Mouse (Mus musculus) embryonic facial prominence, embryonic 11.5 days (tissue): Measurements from ENCODE around the gene Diablo. TPM values are rescaled to one million over a fixed set of nuclear protein-coding genes. Genes with fewer than 3 reads are reported as not detected.
A peak's percentile ranks its signal among the peaks of the same experiment; 100 is the strongest.
"Not testable (repeated sequence)": the region's sequence is repeated elsewhere in the genome, so short reads cannot be mapped to it uniquely, and the experiment has no call there.

Source experiments
- ATAC-seq: fragments of 200-750 bp; cut with Nextera tagmentation; replicated peaks from 2 replicates; pipeline ENCODE4 v1.8.0; 2017; ENCODE audit warnings: low read depth; ENCODE audit not compliant: insufficient number of reproducible peaks, low FRiP score, low TSS enrichment
- DNase-seq: peaks from one replicate; pipeline ENCODE4 v3.0.0-alpha.2; 2015; ENCODE audit warnings: low spot score
- H3K27ac ChIP-seq: fragments of 300-500 bp; sonication (generic); replicated peaks from 2 replicates; pipeline ENCODE4 v1.5.1; 2014; ENCODE audit warnings: mild to moderate bottlenecking, low read depth, low read length, control low read depth
- H3K27me3 ChIP-seq: fragments of 300-500 bp; sonication (generic); 2 replicates; pipeline ENCODE4 v1.6.1; 2014; ENCODE audit warnings: mild to moderate bottlenecking, low read length, moderate library complexity, mixed read lengths; ENCODE audit not compliant: control insufficient read depth, insufficient read depth
- H3K36me3 ChIP-seq: fragments of 300-500 bp; sonication (generic); replicated peaks from 2 replicates; pipeline ENCODE4 v1.6.1; 2014; ENCODE audit warnings: low read depth, mild to moderate bottlenecking, low read length, moderate library complexity, mixed read lengths; ENCODE audit not compliant: control insufficient read depth, insufficient read depth
- H3K4me1 ChIP-seq: fragments of 300-500 bp; sonication (generic); 2 replicates; pipeline ENCODE4 v1.6.1; 2014; ENCODE audit warnings: low read length, mixed read lengths; ENCODE audit not compliant: control insufficient read depth, insufficient read depth
- H3K4me2 ChIP-seq: fragments of 300-500 bp; sonication (generic); 2 replicates; pipeline ENCODE4 v1.6.1; 2014; ENCODE audit warnings: low read depth, mild to moderate bottlenecking, control low read depth, low read length, moderate library complexity
- H3K4me3 ChIP-seq: fragments of 300-500 bp; sonication (generic); 2 replicates; pipeline ENCODE4 v1.5.1; 2014; ENCODE audit warnings: low read depth, low read length, control low read depth
- H3K9ac ChIP-seq: fragments of 300-500 bp; sonication (generic); replicated peaks from 2 replicates; pipeline ENCODE4 v1.6.1; 2014; ENCODE audit warnings: mild to moderate bottlenecking, control low read depth, low read length
- H3K9me3 ChIP-seq: fragments of 300-500 bp; sonication (generic); replicated peaks from 2 replicates; pipeline ENCODE4 v1.6.1; 2016; ENCODE audit warnings: mild to moderate bottlenecking, low read length, inconsistent platforms, mixed read lengths; ENCODE audit not compliant: control insufficient read depth
- WGBS: fragments of 180-500 bp; shearing (Covaris S2); extraction: QIAGEN DNeasy Blood & Tissue Kit; methylation state at CpG from one replicate; pipeline ENCODE4 v1.1.7; 2014; 5-methylcytosine and 5-hydroxymethylcytosine counted together
- polyA plus RNA-seq: library from polyadenylated mRNA; unstranded; fragments of >200 nt; fragmentation: Nextera tagmentation; extraction: Ambion mirVana; gene quantifications from 2 replicates; pipeline ENCODE4 v1.2.1, GENCODE M21; 2014

Gene Diablo
- polyA plus RNA-seq, 1 experiment from 2014 or later, result 136 TPM

DNA sequence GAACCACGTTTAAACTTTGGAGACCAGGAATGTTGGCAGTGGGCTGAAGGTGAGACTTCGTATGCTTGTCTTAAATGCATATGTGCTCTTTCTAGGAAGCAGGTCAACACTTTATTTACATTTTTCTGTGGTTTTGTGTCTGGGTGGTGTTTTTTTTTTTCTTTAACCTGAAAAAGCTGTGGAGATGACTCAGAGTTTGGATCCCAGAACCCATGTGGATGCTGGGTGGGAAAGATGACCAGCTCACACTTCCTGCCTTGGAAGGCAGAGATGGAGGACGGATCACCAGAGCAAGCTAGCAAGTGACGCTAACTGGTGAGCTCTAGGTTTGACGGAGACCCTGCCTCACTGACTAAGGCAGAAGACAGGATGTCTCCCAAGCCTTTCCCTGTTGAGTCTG lies 9.1 kb downstream of the Diablo start:
- H3K9ac ChIP-seq, result no peak overlapping the region
- no peak overlapping the region for H3K4me2 ChIP-seq
- no peaks in the 10 kb centered on the region; the same call in 1 of the 2 replicates for H3K36me3 ChIP-seq
- WGBS, result 88% methylated on average over 5 of the region's 5 CpGs
- no peak overlapping the region for H3K4me3 ChIP-seq
- ATAC-seq (no peak), DNase-seq (no peak)
- no peaks in the 10 kb centered on the region for H3K4me1 ChIP-seq
- H3K27me3 ChIP-seq, result no peaks in the 10 kb centered on the region
- H3K9me3 ChIP-seq, result no peaks in the 10 kb centered on the region
- H3K27ac ChIP-seq, result no peak overlapping the region

GRCm38 (mm10) chr5:123512102-123512501 lies 11.9 kb downstream of the Diablo start:
- Histone ChIP-seq H3K9ac (no peak overlapping the region), H3K4me3 (no peak overlapping the region), H3K27ac (no peak overlapping the region), H3K4me1 (no peaks in the 10 kb centered on the region), H3K36me3 (no peaks in the 10 kb centered on the region; the same call in 1 of the 2 replicates), H3K9me3 (no peaks in the 10 kb centered on the region), H3K4me2 (no peak overlapping the region), H3K27me3 (no peaks in the 10 kb centered on the region)
- 85% methylated on average over 3 of the region's 3 CpGs for WGBS
- DNase-seq (no peak), ATAC-seq (no peak)

DNA sequence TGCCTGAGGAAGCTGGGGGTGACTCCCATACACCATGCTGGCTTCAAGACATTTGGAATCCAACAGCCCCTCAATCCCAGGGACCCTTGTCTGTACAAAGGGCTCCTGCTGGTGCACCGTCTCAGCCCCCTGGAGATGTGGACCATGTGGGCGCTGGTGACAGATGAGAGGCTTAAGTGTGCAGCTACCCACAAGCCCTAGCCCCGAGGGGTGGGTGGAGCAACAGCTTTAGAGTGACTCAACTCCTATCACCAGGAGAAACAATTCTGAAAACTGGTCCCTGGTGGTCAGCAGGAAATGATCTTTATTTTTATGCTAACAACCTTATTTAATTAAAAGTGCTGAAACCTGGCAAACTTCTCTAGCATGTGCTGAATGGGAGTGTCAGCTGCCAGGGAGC lies 12.6 kb downstream of the Diablo start:
- not testable (repeated sequence) for ATAC-seq, H3K27me3 ChIP-seq, H3K36me3 ChIP-seq, H3K9me3 ChIP-seq, H3K4me2 ChIP-seq, H3K9ac ChIP-seq, DNase-seq, H3K4me1 ChIP-seq, H3K27ac ChIP-seq, H3K4me3 ChIP-seq
- 72% methylated on average over 3 of the region's 3 CpGs for WGBS

- DNase-seq, result no peak
- WGBS, result 89% methylated on average over 5 of the region's 5 CpGs
- no peak within 1 kb of the TSS for H3K27ac ChIP-seq
- H3K9ac ChIP-seq, result no peak within 1 kb of the TSS
- H3K4me2 ChIP-seq, result no peak within 1 kb of the TSS
- H3K4me3 ChIP-seq, result no peak within 1 kb of the TSS
- no peaks in the 10 kb centered on the region for H3K4me1 ChIP-seq
- H3K27me3 ChIP-seq, result no peaks in the 10 kb centered on the region
- no peak for ATAC-seq
- H3K36me3 ChIP-seq, result no peaks in the 10 kb centered on the region; the same call in 1 of the 2 replicates
- no peaks in the 10 kb centered on the region for H3K9me3 ChIP-seq
These were observed 13.8 kb downstream of the Diablo start, which contains the start of gene B3gnt4 for GRCm38 (mm10) chr5:123510160-123510559. Gene B3gnt4, plus strand, starts transcription at chr5:123510460.

- no peaks in the 10 kb centered on the region for H3K27me3 ChIP-seq
- peak overlapping the region; percentile 81 for H3K4me2 ChIP-seq
- no peaks in the 10 kb centered on the region; the same call in 1 of the 2 replicates for H3K36me3 ChIP-seq
- no peaks in the 10 kb centered on the region for H3K9me3 ChIP-seq
- H3K4me3 ChIP-seq, result peak overlapping the region; percentile 55
- ATAC-seq (no peak), DNase-seq (no peak)
- no peak overlapping the region for H3K27ac ChIP-seq
- H3K4me1 ChIP-seq, result no peaks in the 10 kb centered on the region
- WGBS, result 11% methylated on average over 12 of the region's 12 CpGs
- peak overlapping the region; percentile 67 for H3K9ac ChIP-seq
These were observed 15.1 kb downstream of the Diablo start for GRCm38 (mm10) chr5:123508921-123509320.

- Histone ChIP-seq H3K36me3 (no peaks in the 10 kb centered on the region; the same call in 1 of the 2 replicates), H3K27me3 (no peaks in the 10 kb centered on the region), H3K9ac (peak overlapping the region; percentile 67), H3K4me1 (no peaks in the 10 kb centered on the region), H3K9me3 (no peaks in the 10 kb centered on the region), H3K4me3 (peak overlapping the region; percentile 55), H3K4me2 (peak overlapping the region; percentile 81), H3K27ac (no peak overlapping the region)
- ATAC-seq (peak; percentile 79), DNase-seq (peak; percentile 97)
- WGBS, result 1% methylated on average over 56 of the region's 59 CpGs
These were observed 15.8 kb downstream of the Diablo start for GRCm38 (mm10) chr5:123507936-123508723.

DNA sequence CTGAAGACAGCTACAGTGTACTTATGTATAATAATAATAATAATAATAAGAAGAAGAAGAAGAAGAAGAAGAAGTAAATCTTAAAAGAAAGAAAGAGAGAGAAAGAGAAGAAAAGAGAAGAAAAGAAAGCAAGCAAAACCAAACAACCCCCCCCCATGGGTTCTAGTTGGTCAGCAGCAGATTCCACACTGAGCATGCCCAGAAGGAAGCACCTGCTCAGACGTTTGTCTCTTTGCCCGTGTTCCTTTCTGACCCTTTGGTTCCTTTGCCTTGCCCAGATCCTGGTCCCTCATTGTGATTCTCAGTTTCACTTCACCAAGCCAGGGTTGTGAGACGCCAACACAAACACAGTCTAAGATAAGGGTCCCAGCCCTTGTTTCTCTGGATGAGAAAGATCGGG lies 22.0 kb downstream of the Diablo start:
- H3K36me3 ChIP-seq, result no peaks in the 10 kb centered on the region
- no peak for ATAC-seq
- H3K9me3 ChIP-seq, result no peaks in the 10 kb centered on the region
- no peak overlapping the region for H3K4me2 ChIP-seq
- WGBS, result 70% methylated on average over 3 of the region's 4 CpGs
- H3K27ac ChIP-seq, result no peak overlapping the region
- no peak overlapping the region for H3K4me3 ChIP-seq
- H3K27me3 ChIP-seq, result no peaks in the 10 kb centered on the region
- peaks cover 4% of the 10 kb centered on the region; the same call in 1 of the 2 replicates for H3K4me1 ChIP-seq
- no peak for DNase-seq
- no peak overlapping the region for H3K9ac ChIP-seq

DNA sequence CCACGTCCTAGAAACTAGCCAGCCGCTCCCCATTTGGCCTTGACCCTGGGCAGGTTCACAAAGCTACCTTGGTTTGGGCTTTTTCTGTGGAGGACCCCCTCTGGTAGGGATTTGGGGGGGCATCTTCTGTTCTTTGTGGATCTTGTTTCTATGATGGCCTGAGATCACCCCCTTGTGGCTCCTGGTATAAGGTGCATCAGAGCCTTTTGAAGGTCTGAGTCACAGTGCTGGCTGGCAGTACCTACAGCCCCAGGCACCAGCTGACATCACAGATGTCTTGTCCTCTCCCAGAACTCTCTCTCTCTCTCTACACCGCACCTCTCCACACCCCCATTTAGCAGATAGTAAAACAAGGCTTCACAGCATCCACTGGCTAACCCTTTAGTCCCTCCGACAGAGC lies 24.3 kb downstream of the Diablo start:
- DNase-seq, result peak; percentile 22
- H3K27me3 ChIP-seq, result no peaks in the 10 kb centered on the region
- H3K4me1 ChIP-seq, result peaks cover 4% of the 10 kb centered on the region; the same call in 1 of the 2 replicates
- no peaks in the 10 kb centered on the region for H3K9me3 ChIP-seq
- ATAC-seq, result no peak
- no peak overlapping the region for H3K4me2 ChIP-seq
- 0 out of 2 replicates have a peak overlapping the region, but pooled peaks have one; percentile 4 for H3K9ac ChIP-seq
- WGBS, result 43% methylated on average over 4 of the region's 4 CpGs
- H3K36me3 ChIP-seq, result no peaks in the 10 kb centered on the region
- H3K4me3 ChIP-seq, result no peak overlapping the region
- H3K27ac ChIP-seq, result no peak overlapping the region
